Mouse (Mus musculus): ENCODE results near the gene Serpinf2. TPM values are rescaled to one million over a fixed set of nuclear protein-coding genes. Genes with fewer than 3 reads are reported as not detected.
A peak's percentile ranks its signal among the peaks of the same experiment; 100 is the strongest.
"Not testable (repeated sequence)": the region's sequence is repeated elsewhere in the genome, so short reads cannot be mapped to it uniquely, and the experiment has no call there.

Gene Serpinf2
- polyA plus RNA-seq, 1 experiment from 2014 or later = 0.09 TPM

- H3K27ac ChIP-seq = peak overlapping the region; percentile 93; the same call in 1 of the 2 replicates
- peak overlapping the region; percentile 96; the same call in 1 of the 2 replicates for H3K4me2 ChIP-seq
- no peak overlapping the region for H3K4me3 ChIP-seq (replicated peaks)
- no peak overlapping the region for H3K9ac ChIP-seq (replicated peaks)
- H3K9me3 ChIP-seq = no peaks in the 10 kb centered on the region
- H3K27me3 ChIP-seq = no peaks in the 10 kb centered on the region
- no peak for ATAC-seq (ENCODE audit: insufficient number of reproducible peaks, insufficient read depth, low FRiP score, low TSS enrichment, low read depth)
- H3K36me3 ChIP-seq = no peaks in the 10 kb centered on the region
- H3K4me1 ChIP-seq (replicated peaks) = peaks cover 47% of the 10 kb centered on the region
- 80% methylated on average over 5 of the region's 5 CpGs for WGBS
Observed at GRCm38 (mm10) chr11:75459141-75459711, 19.8 kb upstream of the Serpinf2 start.

GRCm38 (mm10) chr11:75458628-75459041 lies 19.2 kb upstream of the Serpinf2 start:
- Histone ChIP-seq H3K4me3 (replicated peaks) (no peak overlapping the region), H3K36me3 (no peaks in the 10 kb centered on the region), H3K27ac (no peak overlapping the region), H3K4me2 (no peak overlapping the region), H3K9me3 (no peaks in the 10 kb centered on the region), H3K27me3 (no peaks in the 10 kb centered on the region), H3K9ac (replicated peaks) (no peak overlapping the region), H3K4me1 (replicated peaks) (peaks cover 51% of the 10 kb centered on the region)
- no peak for ATAC-seq (ENCODE audit: insufficient number of reproducible peaks, insufficient read depth, low FRiP score, low TSS enrichment, low read depth)
- 89% methylated on average over 8 of the region's 8 CpGs for WGBS

GRCm38 (mm10) chr11:75458169-75458568 lies 18.8 kb upstream of the Serpinf2 start:
- Histone ChIP-seq H3K9ac (replicated peaks) (no peak overlapping the region), H3K9me3 (no peaks in the 10 kb centered on the region), H3K4me2 (no peak overlapping the region), H3K36me3 (no peaks in the 10 kb centered on the region), H3K27ac (no peak overlapping the region), H3K4me1 (replicated peaks) (peaks cover 49% of the 10 kb centered on the region), H3K27me3 (no peaks in the 10 kb centered on the region), H3K4me3 (replicated peaks) (no peak overlapping the region)
- WGBS = 13% methylated on average over 3 of the region's 3 CpGs
- ATAC-seq (ENCODE audit: insufficient number of reproducible peaks, insufficient read depth, low FRiP score, low TSS enrichment, low read depth) = no peak

- Histone ChIP-seq H3K9ac (replicated peaks) (no peak overlapping the region), H3K9me3 (no peaks in the 10 kb centered on the region), H3K4me2 (no peak overlapping the region), H3K27ac (no peak overlapping the region), H3K4me1 (replicated peaks) (peaks cover 33% of the 10 kb centered on the region), H3K27me3 (no peaks in the 10 kb centered on the region), H3K4me3 (replicated peaks) (no peak overlapping the region), H3K36me3 (peaks cover 3% of the 10 kb centered on the region; the same call in 1 of the 2 replicates)
- ATAC-seq (ENCODE audit: insufficient number of reproducible peaks, insufficient read depth, low FRiP score, low TSS enrichment, low read depth) = no peak
- WGBS = 89% methylated on average over 7 of the region's 7 CpGs
Observed at GRCm38 (mm10) chr11:75456440-75456871, 17.1 kb upstream of the Serpinf2 start.

- H3K9ac ChIP-seq (replicated peaks); H3K4me2 ChIP-seq; H3K4me3 ChIP-seq (replicated peaks); H3K27ac ChIP-seq; H3K27me3 ChIP-seq; ATAC-seq (ENCODE audit: insufficient number of reproducible peaks, insufficient read depth, low FRiP score, low TSS enrichment, low read depth); H3K36me3 ChIP-seq; H3K9me3 ChIP-seq: not testable (repeated sequence)
- peaks cover 33% of the 10 kb centered on the region for H3K4me1 ChIP-seq (replicated peaks)
- 84% methylated on average over 2 of the region's 2 CpGs for WGBS
Observed at GRCm38 (mm10) chr11:75455971-75456370, 16.6 kb upstream of the Serpinf2 start.

- Histone ChIP-seq H3K27ac (peak overlapping the region; percentile 54; the same call in 1 of the 2 replicates), H3K4me2 (peak overlapping the region; percentile 100)
- WGBS = 72% methylated on average over 10 of the region's 10 CpGs
Observed at GRCm38 (mm10) chr11:75455041-75455736, 15.8 kb upstream of the Serpinf2 start.

GRCm38 (mm10) chr11:75453991-75454930 lies 14.9 kb upstream of the Serpinf2 start, which contains the start of gene Wdr81:
Wdr81 (minus strand) TSS chr11:75454717.
- Histone ChIP-seq H3K9me3 (no peaks in the 10 kb centered on the region), H3K27me3 (no peaks in the 10 kb centered on the region), H3K4me1 (replicated peaks) (peaks cover 20% of the 10 kb centered on the region), H3K9ac (replicated peaks) (peak within 1 kb of the TSS; percentile 74), H3K36me3 (peaks cover 15% of the 10 kb centered on the region), H3K4me3 (replicated peaks) (peak within 1 kb of the TSS; percentile 68), H3K27ac (peak within 1 kb of the TSS; percentile 54; the same call in 1 of the 2 replicates), H3K4me2 (peak within 1 kb of the TSS; percentile 100)
- WGBS = 2% methylated on average over 56 of the region's 56 CpGs
- ATAC-seq (ENCODE audit: insufficient number of reproducible peaks, insufficient read depth, low FRiP score, low TSS enrichment, low read depth) = peak; percentile 85

More at GRCm38 (mm10) chr11:75455041-75455736, 15.8 kb upstream of the Serpinf2 start:
- peaks cover 29% of the 10 kb centered on the region for H3K4me1 ChIP-seq (replicated peaks)
- H3K4me3 ChIP-seq (replicated peaks) = peak overlapping the region; percentile 68
- peaks cover 12% of the 10 kb centered on the region for H3K36me3 ChIP-seq
- H3K27me3 ChIP-seq = no peaks in the 10 kb centered on the region
- H3K9ac ChIP-seq (replicated peaks) = peak overlapping the region; percentile 74; the same call in 1 of the 2 replicates
- H3K9me3 ChIP-seq = no peaks in the 10 kb centered on the region
- no peak for ATAC-seq (ENCODE audit: insufficient number of reproducible peaks, insufficient read depth, low FRiP score, low TSS enrichment, low read depth)

GRCm38 (mm10) chr11:75452812-75453557 lies 13.6 kb upstream of the Serpinf2 start:
- Histone ChIP-seq H3K27ac (no peak overlapping the region), H3K9ac (replicated peaks) (no peak overlapping the region), H3K4me2 (peak overlapping the region; percentile 100; the same call in 1 of the 2 replicates), H3K27me3 (no peaks in the 10 kb centered on the region), H3K4me1 (replicated peaks) (peaks cover 19% of the 10 kb centered on the region), H3K36me3 (peaks cover 28% of the 10 kb centered on the region), H3K9me3 (no peaks in the 10 kb centered on the region), H3K4me3 (replicated peaks) (no peak overlapping the region)
- no peak for ATAC-seq (ENCODE audit: insufficient number of reproducible peaks, insufficient read depth, low FRiP score, low TSS enrichment, low read depth)
- 93% methylated on average over 31 of the region's 31 CpGs for WGBS

GRCm38 (mm10) chr11:75452081-75452480 lies 12.7 kb upstream of the Serpinf2 start:
- Histone ChIP-seq H3K4me2 (no peak overlapping the region), H3K27ac (no peak overlapping the region), H3K4me3 (replicated peaks) (no peak overlapping the region), H3K36me3 (peaks cover 37% of the 10 kb centered on the region), H3K4me1 (replicated peaks) (peaks cover 19% of the 10 kb centered on the region), H3K27me3 (no peaks in the 10 kb centered on the region), H3K9me3 (no peaks in the 10 kb centered on the region), H3K9ac (replicated peaks) (no peak overlapping the region)
- WGBS = 94% methylated on average over 8 of the region's 8 CpGs
- no peak for ATAC-seq (ENCODE audit: insufficient number of reproducible peaks, insufficient read depth, low FRiP score, low TSS enrichment, low read depth)

GRCm38 (mm10) chr11:75450936-75451335 lies 11.5 kb upstream of the Serpinf2 start:
- no peak overlapping the region for H3K27ac ChIP-seq
- no peak overlapping the region for H3K4me2 ChIP-seq
- ATAC-seq (ENCODE audit: insufficient number of reproducible peaks, insufficient read depth, low FRiP score, low TSS enrichment, low read depth) = no peak
- no peak overlapping the region for H3K9ac ChIP-seq (replicated peaks)
- no peak overlapping the region for H3K4me3 ChIP-seq (replicated peaks)
- H3K9me3 ChIP-seq = no peaks in the 10 kb centered on the region
- H3K4me1 ChIP-seq (replicated peaks) = peaks cover 19% of the 10 kb centered on the region
- H3K27me3 ChIP-seq = no peaks in the 10 kb centered on the region
- peaks cover 38% of the 10 kb centered on the region for H3K36me3 ChIP-seq
- 87% methylated on average over 15 of the region's 15 CpGs for WGBS

Measured in limb, embryonic 12.5 days (tissue).